Mouse (Mus musculus): Measurements from ENCODE around the gene Scnm1. TPM values are rescaled to one million over a fixed set of nuclear protein-coding genes. Genes with fewer than 3 reads are reported as not detected.

Gene Scnm1
- polyA plus RNA-seq (2015; fragmentation: Nextera tagmentation; extraction: Ambion mirVana): 67.7 and 71.6 TPM in 2 replicates

DNA sequence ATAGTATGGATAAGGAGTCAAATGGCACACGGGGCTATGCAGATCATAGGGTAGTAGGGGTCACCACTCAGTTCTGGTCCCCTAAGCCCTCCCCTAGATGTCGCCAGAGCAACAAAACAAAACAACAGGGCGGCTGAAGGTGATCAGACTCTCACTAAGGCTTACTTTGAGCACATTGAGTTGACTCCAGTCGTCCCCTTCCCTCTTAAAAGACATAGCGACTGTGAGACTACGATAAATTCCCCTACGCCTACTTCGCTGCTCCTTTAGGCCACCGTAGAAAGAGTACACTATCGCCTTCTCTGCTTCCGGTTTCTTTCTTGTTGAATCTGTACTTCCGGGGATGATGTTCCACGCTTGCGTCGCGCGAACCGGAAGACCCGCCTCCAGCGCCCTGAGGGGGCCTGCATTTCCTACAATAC lies at the start of gene Scnm1, which contains the start of gene Lysmd1:
Gene Scnm1 (minus strand): TSS at position 332 of the 422 bp plus-strand sequence.
Gene Lysmd1 (plus strand): TSS at position 409 of the 422 bp plus-strand sequence.
- Histone ChIP-seq H3K9me3 (replicated peaks) (no peaks in the 10 kb centered on the region), H3K27me3 (no peaks in the 10 kb centered on the region), H3K4me2 (peak within 1 kb of the TSS; percentile 73), H3K4me1 (peaks cover 43% of the 10 kb centered on the region), H3K27ac (peak within 1 kb of the TSS; percentile 29), H3K4me3 (replicated peaks) (peak within 1 kb of the TSS; percentile 56), H3K9ac (peak within 1 kb of the TSS; percentile 65), H3K36me3 (peaks cover 17% of the 10 kb centered on the region)
- 0% methylated on average over 20 of the region's 20 CpGs for WGBS
- peak; percentile 88 for ATAC-seq (replicated peaks; ENCODE audit: low FRiP score)

DNA sequence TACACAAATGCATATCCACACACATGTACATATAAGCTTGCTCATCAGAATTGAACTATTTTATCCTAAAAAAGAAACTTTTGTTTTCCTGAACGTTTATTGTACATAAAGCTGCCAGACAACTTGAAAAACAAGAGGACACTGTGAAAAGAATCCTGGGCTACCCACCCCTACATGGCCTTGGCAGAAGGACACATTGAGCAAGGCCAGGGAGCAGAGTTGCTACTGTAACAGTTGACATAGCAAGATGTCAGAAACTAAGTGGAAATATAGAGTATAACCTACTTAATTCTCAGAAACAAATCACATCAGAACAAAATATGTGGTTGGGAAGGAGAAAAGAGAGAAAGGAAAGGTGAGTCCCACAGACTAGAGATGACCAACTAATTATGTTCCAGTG lies 48.0 kb upstream of the Scnm1 start:
- ATAC-seq (replicated peaks; ENCODE audit: low FRiP score): no peak
- Histone ChIP-seq H3K36me3 (peaks cover 43% of the 10 kb centered on the region), H3K27me3 (no peaks in the 10 kb centered on the region), H3K9me3 (replicated peaks) (no peaks in the 10 kb centered on the region), H3K4me1 (no peaks in the 10 kb centered on the region), H3K9ac (no peak overlapping the region), H3K4me3 (replicated peaks) (no peak overlapping the region), H3K4me2 (no peak overlapping the region), H3K27ac (no peak overlapping the region)
- 75% methylated on average over 1 of the region's 1 CpGs for WGBS

DNA sequence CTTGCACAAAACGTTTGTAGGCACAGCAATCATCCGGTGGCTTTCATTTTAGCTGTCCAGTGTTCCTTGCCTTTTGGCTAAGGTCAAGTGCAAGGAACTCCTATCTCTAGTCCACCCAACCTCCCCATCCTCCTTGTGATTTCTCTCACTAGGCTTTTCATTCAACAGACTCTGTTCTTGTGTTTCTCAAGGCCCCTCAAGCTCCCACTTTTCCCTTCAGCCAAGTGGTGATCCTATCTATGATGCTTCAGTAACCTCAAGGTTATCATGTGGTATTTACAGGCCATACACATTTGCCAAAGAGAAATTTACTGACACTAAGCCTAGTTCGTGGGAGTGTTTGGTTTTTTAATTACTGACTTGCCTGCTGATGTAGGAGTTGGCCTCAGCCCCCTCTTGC lies 46.1 kb upstream of the Scnm1 start:
- no peak for ATAC-seq (replicated peaks; ENCODE audit: low FRiP score)
- WGBS: 50% methylated on average over 3 of the region's 3 CpGs
- Histone ChIP-seq H3K4me1 (no peaks in the 10 kb centered on the region), H3K9me3 (replicated peaks) (no peaks in the 10 kb centered on the region), H3K4me3 (replicated peaks) (no peak overlapping the region), H3K27ac (no peak overlapping the region), H3K4me2 (no peak overlapping the region), H3K36me3 (peaks cover 26% of the 10 kb centered on the region), H3K9ac (no peak overlapping the region), H3K27me3 (no peaks in the 10 kb centered on the region)

DNA sequence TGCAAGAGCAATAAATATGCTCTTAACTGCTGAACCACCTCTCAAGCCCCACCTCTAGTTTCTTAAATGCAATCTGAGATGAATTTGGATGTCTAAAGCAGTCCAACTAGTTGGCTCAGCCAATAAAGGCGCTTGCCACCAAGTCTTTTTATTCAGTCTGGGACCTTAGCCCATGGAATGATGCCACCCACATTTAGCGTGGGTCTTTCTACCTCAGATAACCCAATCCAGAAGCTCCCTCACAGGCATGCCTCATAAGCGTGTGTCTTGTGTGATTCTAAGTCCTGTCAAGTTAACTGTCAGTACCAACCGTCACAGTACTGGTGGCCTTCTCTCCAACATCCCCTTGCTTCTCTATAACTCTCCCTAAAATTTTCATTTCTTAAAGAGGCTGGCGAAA lies 45.1 kb upstream of the Scnm1 start:
- H3K9me3 ChIP-seq (replicated peaks): no peaks in the 10 kb centered on the region
- WGBS: 83% methylated on average over 5 of the region's 5 CpGs
- H3K36me3 ChIP-seq: peaks cover 16% of the 10 kb centered on the region
- ATAC-seq (replicated peaks; ENCODE audit: low FRiP score): no peak
- no peak overlapping the region for H3K27ac ChIP-seq
- H3K4me2 ChIP-seq: no peak overlapping the region
- no peak overlapping the region for H3K4me3 ChIP-seq (replicated peaks)
- H3K27me3 ChIP-seq: peaks cover 3% of the 10 kb centered on the region
- H3K4me1 ChIP-seq: peaks cover 3% of the 10 kb centered on the region
- H3K9ac ChIP-seq: no peak overlapping the region

DNA sequence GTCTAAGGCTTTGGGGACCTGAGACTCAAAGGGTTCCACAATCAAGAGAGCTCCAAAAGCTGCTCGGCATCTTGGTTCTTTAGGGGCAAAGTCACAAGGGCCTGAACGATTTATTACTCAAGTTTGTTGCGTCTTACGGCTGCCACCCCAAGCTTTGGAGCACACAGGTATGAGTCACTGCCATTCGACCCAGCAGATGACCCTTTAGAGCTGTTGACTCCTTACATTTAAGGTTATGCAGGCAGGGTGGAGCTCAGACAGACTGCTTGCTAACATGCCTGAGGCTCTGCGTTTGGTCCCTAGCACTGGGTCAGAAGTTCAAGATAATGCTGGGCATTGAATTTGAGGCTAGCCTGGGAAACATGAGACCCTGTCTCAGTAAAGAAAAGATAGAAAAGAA lies 43.8 kb upstream of the Scnm1 start:
- 54% methylated on average over 6 of the region's 6 CpGs for WGBS
- H3K27ac ChIP-seq: no peak overlapping the region
- H3K4me2 ChIP-seq: no peak overlapping the region
- 0 out of 2 replicates have a peak, but pooled peaks cover 5% of the 10 kb centered on the region for H3K36me3 ChIP-seq
- H3K9ac ChIP-seq: no peak overlapping the region
- no peaks in the 10 kb centered on the region for H3K9me3 ChIP-seq (replicated peaks)
- H3K4me1 ChIP-seq: peaks cover 16% of the 10 kb centered on the region
- H3K27me3 ChIP-seq: peaks cover 15% of the 10 kb centered on the region
- H3K4me3 ChIP-seq (replicated peaks): no peak overlapping the region
- no peak for ATAC-seq (replicated peaks; ENCODE audit: low FRiP score)

DNA sequence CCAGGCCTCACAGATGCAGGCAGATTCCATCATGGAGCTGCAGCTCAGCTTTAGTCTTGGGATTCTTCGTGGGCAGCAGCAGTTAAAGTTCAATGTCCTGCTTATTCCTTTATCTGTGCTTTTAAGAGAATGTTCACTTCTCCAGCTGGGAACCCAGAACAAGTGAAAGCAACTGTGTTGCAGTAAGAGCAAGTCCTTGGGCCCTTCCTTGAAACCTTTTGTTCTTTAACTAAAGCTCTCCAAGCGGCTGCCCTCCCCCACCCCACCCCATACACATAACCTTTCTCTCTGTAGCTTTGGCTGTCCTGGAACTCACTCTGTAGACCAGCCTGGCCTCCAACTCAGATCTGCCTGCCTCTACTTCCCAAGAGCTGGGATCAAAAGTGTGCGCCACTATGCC lies 42.7 kb upstream of the Scnm1 start:
- H3K4me1 ChIP-seq: peaks cover 20% of the 10 kb centered on the region
- no peak overlapping the region for H3K27ac ChIP-seq
- H3K9me3 ChIP-seq (replicated peaks): no peaks in the 10 kb centered on the region
- no peak overlapping the region for H3K4me3 ChIP-seq (replicated peaks)
- peaks cover 26% of the 10 kb centered on the region for H3K27me3 ChIP-seq
- no peak overlapping the region for H3K9ac ChIP-seq
- 82% methylated on average over 3 of the region's 3 CpGs for WGBS
- H3K4me2 ChIP-seq: no peak overlapping the region
- ATAC-seq (replicated peaks; ENCODE audit: low FRiP score): no peak
- peaks cover 4% of the 10 kb centered on the region; the same call in 1 of the 2 replicates for H3K36me3 ChIP-seq

DNA sequence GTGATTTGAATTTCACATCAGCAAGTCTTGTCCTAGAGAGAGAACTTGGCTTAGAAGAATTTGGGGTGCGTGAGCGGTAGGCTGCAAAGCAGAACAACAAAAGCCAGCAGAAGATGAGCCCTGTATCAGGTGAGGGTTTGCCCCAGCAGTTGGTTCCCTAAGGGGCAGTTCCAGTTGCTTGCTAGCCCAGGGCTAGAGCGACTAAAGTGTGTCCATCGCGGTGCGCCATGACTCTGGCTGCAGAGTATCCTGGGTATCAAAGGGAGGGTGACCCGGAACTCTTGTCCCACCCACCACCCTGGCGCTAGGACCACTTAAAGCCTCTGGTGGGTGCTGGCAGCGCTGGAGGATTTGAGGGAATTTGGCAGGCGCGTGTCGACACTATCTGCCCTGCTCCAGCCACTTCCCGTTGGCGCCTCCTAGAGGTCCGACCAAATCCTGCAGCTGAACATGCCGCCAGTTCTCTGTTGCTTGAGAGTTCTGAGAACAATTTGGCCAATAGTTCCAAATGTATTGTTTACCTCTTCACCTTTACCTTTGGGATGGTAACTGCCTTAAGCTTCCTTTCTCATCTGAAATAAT lies 40.3 kb upstream of the Scnm1 start:
- no peak overlapping the region for H3K27ac ChIP-seq
- peaks cover 20% of the 10 kb centered on the region for H3K4me1 ChIP-seq
- no peaks in the 10 kb centered on the region for H3K9me3 ChIP-seq (replicated peaks)
- H3K27me3 ChIP-seq: peaks cover 43% of the 10 kb centered on the region
- peak overlapping the region; percentile 42 for H3K4me3 ChIP-seq (replicated peaks)
- peak; percentile 34; the same call in 1 of the 2 replicates for ATAC-seq (replicated peaks; ENCODE audit: low FRiP score)
- 0 out of 2 replicates have a peak overlapping the region, but pooled peaks have one; percentile 35 for H3K9ac ChIP-seq
- 2% methylated on average over 16 of the region's 16 CpGs for WGBS
- peaks cover 27% of the 10 kb centered on the region for H3K36me3 ChIP-seq
- peak overlapping the region; percentile 80 for H3K4me2 ChIP-seq

DNA sequence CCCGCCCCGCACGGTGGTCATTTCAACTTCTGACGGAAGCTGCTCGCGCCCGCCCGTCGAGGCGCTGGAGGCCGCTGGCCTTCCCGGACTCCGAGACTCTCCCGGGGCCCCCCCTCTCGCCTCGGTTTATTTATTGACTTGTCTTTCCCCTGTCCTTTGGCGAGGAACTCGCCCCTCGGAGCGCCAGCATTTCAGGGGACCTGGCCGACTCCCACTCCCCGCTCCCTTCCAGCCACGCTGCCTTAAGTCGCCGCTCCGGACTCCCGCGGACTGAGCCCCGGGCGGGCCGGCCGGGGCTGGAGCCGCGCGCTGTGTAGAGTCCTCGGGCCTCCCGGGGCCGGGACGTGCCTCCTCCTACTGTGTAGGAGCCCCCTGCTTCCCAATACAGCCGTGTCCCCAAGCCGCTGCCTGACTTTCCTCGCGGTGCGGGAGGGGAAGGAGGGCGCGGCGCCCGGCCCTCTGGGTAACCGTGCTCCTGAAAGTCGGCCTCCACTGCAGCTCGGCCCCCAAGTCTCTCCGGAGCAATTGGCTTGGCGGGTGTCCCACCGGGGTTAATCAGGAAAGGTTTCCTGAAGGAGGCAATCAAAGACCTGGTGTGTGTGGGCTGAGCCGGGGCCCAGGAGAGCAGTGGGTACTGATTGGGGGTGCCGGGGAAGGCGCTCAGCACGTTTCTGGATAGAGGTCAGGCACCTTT lies 39.6 kb upstream of the Scnm1 start:
- peak; percentile 68 for ATAC-seq (replicated peaks; ENCODE audit: low FRiP score)
- Histone ChIP-seq H3K27me3 (peaks cover 43% of the 10 kb centered on the region), H3K4me2 (peak overlapping the region; percentile 80), H3K36me3 (peaks cover 34% of the 10 kb centered on the region), H3K4me3 (replicated peaks) (peak overlapping the region; percentile 42), H3K9me3 (replicated peaks) (no peaks in the 10 kb centered on the region), H3K9ac (peak overlapping the region; percentile 56), H3K4me1 (peaks cover 20% of the 10 kb centered on the region), H3K27ac (no peak overlapping the region)
- 6% methylated on average over 58 of the region's 58 CpGs for WGBS

DNA sequence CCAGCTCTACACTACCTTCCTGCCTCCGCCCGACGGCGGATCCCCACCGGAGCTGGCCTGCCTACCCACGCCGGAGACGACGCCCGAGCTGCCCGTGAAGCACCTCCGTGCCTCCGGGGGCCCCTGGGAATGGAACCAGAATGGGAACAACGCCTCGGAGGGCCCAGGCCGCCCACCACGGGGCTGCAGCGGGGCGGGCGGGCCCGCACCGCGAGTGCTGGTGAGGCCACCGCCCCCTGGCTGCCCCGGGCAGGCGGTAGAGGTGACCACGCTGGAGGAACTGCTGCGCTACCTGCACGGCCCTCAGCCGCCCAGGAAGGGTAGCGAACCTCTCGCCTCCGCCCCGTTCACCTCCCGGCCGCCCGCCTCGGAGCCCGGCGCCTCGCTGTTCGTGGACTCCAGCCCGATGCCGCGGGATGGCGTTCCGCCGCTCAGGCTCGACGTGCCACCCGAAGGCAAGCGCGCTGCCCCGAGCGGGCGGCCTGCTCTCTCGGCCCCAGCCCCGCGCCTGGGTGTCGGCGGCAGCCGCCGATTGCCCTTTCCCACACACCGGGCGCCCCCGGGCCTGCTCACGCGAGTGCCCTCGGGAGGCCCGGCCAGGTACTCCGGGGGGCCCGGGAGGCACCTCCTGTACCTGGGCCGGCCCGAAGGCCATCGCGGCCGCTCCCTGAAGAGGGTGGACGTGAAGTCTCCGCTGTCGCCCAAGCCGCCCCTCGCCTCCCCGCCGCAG lies 38.9 kb upstream of the Scnm1 start:
- Histone ChIP-seq H3K4me2 (peak overlapping the region; percentile 80), H3K4me3 (replicated peaks) (peak overlapping the region; percentile 42), H3K27ac (no peak overlapping the region), H3K4me1 (peaks cover 20% of the 10 kb centered on the region), H3K9me3 (replicated peaks) (no peaks in the 10 kb centered on the region), H3K27me3 (peaks cover 43% of the 10 kb centered on the region), H3K9ac (0 out of 2 replicates have a peak overlapping the region, but pooled peaks have one; percentile 12), H3K36me3 (peaks cover 41% of the 10 kb centered on the region)
- WGBS: 23% methylated on average over 82 of the region's 84 CpGs
- ATAC-seq (replicated peaks; ENCODE audit: low FRiP score): peak; percentile 37

DNA sequence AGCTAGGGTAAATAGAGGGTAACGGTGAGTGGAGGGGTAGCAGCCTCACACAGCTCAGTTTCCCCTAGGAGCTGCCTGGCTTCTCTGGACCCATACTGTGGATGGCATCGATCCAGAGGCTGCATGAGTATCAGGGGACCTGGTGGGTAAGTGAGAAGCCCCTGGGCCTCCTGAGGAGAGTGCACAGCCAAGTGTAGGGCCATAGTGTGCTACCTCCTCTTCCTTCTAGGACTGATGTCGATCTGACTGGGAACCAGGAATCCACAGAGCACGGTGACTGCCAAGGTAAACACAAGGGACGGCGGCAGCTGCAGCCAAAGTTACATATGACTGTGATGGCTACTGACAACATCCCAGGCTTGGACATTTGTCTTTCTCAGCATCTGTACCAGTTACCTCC lies 37.3 kb upstream of the Scnm1 start:
- Histone ChIP-seq H3K27me3 (peaks cover 43% of the 10 kb centered on the region), H3K4me1 (peaks cover 20% of the 10 kb centered on the region), H3K36me3 (peaks cover 54% of the 10 kb centered on the region), H3K27ac (no peak overlapping the region), H3K4me3 (replicated peaks) (no peak overlapping the region), H3K9ac (no peak overlapping the region), H3K4me2 (no peak overlapping the region), H3K9me3 (replicated peaks) (no peaks in the 10 kb centered on the region)
- no peak for ATAC-seq (replicated peaks; ENCODE audit: low FRiP score)
- WGBS: 74% methylated on average over 6 of the region's 6 CpGs

DNA sequence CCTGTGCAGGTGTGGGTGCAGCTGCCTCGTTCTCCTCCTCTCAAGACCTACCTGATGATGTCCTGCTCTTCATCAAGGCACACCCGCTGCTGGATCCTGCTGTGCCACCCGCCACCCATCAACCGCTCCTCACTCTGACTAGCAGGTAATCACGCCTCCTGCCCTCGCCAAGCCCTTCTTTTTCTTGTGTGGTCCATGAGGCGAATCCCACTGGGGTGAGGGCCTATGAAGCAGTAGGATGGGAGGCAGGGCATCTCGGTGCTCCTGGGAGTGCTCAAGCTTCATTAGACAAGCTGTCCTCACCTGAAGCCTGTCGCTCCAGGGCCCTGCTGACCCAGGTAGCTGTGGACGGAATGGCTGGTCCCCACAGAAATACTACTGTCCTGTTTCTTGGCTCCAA lies 36.2 kb upstream of the Scnm1 start:
- Histone ChIP-seq H3K9ac (no peak overlapping the region), H3K4me2 (no peak overlapping the region), H3K9me3 (replicated peaks) (no peaks in the 10 kb centered on the region), H3K27me3 (peaks cover 43% of the 10 kb centered on the region), H3K4me3 (replicated peaks) (no peak overlapping the region), H3K4me1 (peaks cover 20% of the 10 kb centered on the region), H3K36me3 (peaks cover 61% of the 10 kb centered on the region), H3K27ac (no peak overlapping the region)
- no peak for ATAC-seq (replicated peaks; ENCODE audit: low FRiP score)
- 89% methylated on average over 10 of the region's 10 CpGs for WGBS

DNA sequence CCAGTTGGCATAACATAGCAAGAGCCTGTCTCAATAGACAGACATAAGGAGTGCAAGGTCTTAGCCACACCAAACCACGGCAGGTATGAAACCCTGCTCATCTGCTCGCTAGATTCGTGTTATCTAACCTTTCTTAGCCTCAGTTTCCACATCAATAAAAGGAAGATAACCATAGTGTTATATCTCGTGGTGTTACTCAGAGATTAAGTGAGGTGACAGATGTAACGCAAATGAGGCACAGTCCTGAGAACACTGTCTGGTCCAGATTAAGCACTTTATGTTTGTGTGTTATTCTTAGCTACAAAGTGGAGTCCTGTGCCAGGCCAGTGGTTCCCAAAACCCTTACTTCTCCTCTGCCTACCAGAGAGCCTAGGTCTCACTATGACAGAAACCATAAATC lies 31.0 kb upstream of the Scnm1 start:
- Histone ChIP-seq H3K9ac (no peak overlapping the region), H3K27ac (no peak overlapping the region), H3K27me3 (peaks cover under 1% of the 10 kb centered on the region; the same call in 1 of the 2 replicates), H3K9me3 (replicated peaks) (no peaks in the 10 kb centered on the region), H3K36me3 (peaks cover 40% of the 10 kb centered on the region), H3K4me3 (replicated peaks) (no peak overlapping the region), H3K4me2 (no peak overlapping the region), H3K4me1 (peaks cover 29% of the 10 kb centered on the region)
- WGBS: 82% methylated on average over 5 of the region's 5 CpGs
- no peak for ATAC-seq (replicated peaks; ENCODE audit: low FRiP score)
